Comparison of ENCODE assay signal across 11 mouse cellular contexts in genomic region chr1:192778869-192779514, GRCm38 (mm10). TPM values are rescaled to one million over a fixed set of nuclear protein-coding genes. Genes with fewer than 3 reads are reported as not detected.
DNase-seq lines count a peak whose midpoint lies in the region; ATAC-seq and TF ChIP-seq lines count a peak whose summit lies in the region.
"Had no signal": no experiment of that assay in that cellular context is flagged by ENCODE, and none has a peak within 500 bp of the region (broad histone marks: within the 10 kb centered on the region; RNA-seq: fewer than 3 reads in every experiment).

No protein-coding gene starts in this region.

- no peak for TF ChIP-seq EP300 in stomach, postnatal 0 days (optimal IDR thresholded peaks at IDR 0.05)

- H3K9me3 ChIP-seq in lung, embryonic 15.5 days: no peaks in the 10 kb centered on the region
- no peaks in the 10 kb centered on the region for H3K9me3 ChIP-seq in intestine, embryonic 16.5 days (ENCODE audit: control insufficient read depth, low read length)
- no peaks in the 10 kb centered on the region for H3K9me3 ChIP-seq in stomach, postnatal 0 days (ENCODE audit: control insufficient read depth, low read length)

- peak overlapping the region; percentile 15 for H3K27ac ChIP-seq in lung, embryonic 15.5 days
- peak overlapping the region; percentile 55 for H3K27ac ChIP-seq in intestine, embryonic 16.5 days (ENCODE audit: low read length)
- 0 out of 2 replicates have a peak overlapping the region, but pooled peaks have one; percentile 2 for H3K27ac ChIP-seq in stomach, postnatal 0 days (replicated peaks)

- no peaks in the 10 kb centered on the region for H3K36me3 ChIP-seq in lung, embryonic 15.5 days
- H3K36me3 ChIP-seq in intestine, embryonic 16.5 days (ENCODE audit: control insufficient read depth, insufficient read depth, low read length): no peaks in the 10 kb centered on the region
- no peaks in the 10 kb centered on the region for H3K36me3 ChIP-seq in stomach, postnatal 0 days (ENCODE audit: control insufficient read depth, insufficient read depth, low read length)

- H3K27me3 ChIP-seq in lung, embryonic 15.5 days: no peaks in the 10 kb centered on the region
- no peaks in the 10 kb centered on the region for H3K27me3 ChIP-seq in intestine, embryonic 16.5 days (replicated peaks; ENCODE audit: control insufficient read depth, insufficient read depth, low read length)
- H3K27me3 ChIP-seq in stomach, postnatal 0 days (ENCODE audit: control insufficient read depth, insufficient read depth, low read length): no peaks in the 10 kb centered on the region

- peak; percentile 23 for DNase-seq in embryo, embryonic 11 days
- no peak for DNase-seq in embryo, embryonic 9.5 days (ENCODE audit: extremely low spot score)
- no peak for DNase-seq in lung, postnatal 4 days
- no peak for DNase-seq in stomach, postnatal 0 days (ENCODE audit: low spot score)
- DNase-seq in cerebellum, postnatal 10 days: no peak
- DNase-seq: B cell, adult 2 months; cerebellum, postnatal 36 days; right cerebral cortex, postnatal 14 days had no signal

- TF ChIP-seq CTCF in stomach, postnatal 0 days (IDR thresholded peaks at IDR 0.05; ENCODE audit: low read depth): no peak

- H3K9ac ChIP-seq in lung, embryonic 15.5 days: no peak overlapping the region
- H3K9ac ChIP-seq in intestine, embryonic 16.5 days (ENCODE audit: low read depth, low read length): no peak overlapping the region
- no peak overlapping the region for H3K9ac ChIP-seq in stomach, postnatal 0 days (ENCODE audit: low read length)

- no peak overlapping the region for H3K4me2 ChIP-seq in lung, embryonic 15.5 days
- no peak overlapping the region for H3K4me2 ChIP-seq in intestine, embryonic 16.5 days (ENCODE audit: low read depth, low read length)
- no peak overlapping the region for H3K4me2 ChIP-seq in stomach, postnatal 0 days (replicated peaks; ENCODE audit: low read depth)

- WGBS in lung, embryonic 15.5 days: 30% methylated on average over 6 of the region's 6 CpGs
- WGBS in intestine, embryonic 16.5 days: 39% methylated on average over 6 of the region's 6 CpGs
- 28% methylated on average over 6 of the region's 6 CpGs for WGBS in stomach, postnatal 0 days

- H3K4me1 ChIP-seq in lung, embryonic 15.5 days: peaks cover 10% of the 10 kb centered on the region
- peaks cover 11% of the 10 kb centered on the region for H3K4me1 ChIP-seq in intestine, embryonic 16.5 days (ENCODE audit: control insufficient read depth, insufficient read depth, low read length)
- no peaks in the 10 kb centered on the region for H3K4me1 ChIP-seq in stomach, postnatal 0 days (replicated peaks; ENCODE audit: control insufficient read depth, insufficient read depth)

- peak; percentile 33; the same call in 1 of the 2 replicates for ATAC-seq in lung, embryonic 15.5 days (ENCODE audit: borderline replicate concordance, extremely low read depth, low FRiP score, low TSS enrichment)
- ATAC-seq in intestine, embryonic 16.5 days: peak; percentile 41; the same call in 1 of the 2 replicates
- no peak for ATAC-seq in stomach, postnatal 0 days (ENCODE audit: low FRiP score, low TSS enrichment)
- no peak for ATAC-seq in cerebellum, adult (ENCODE audit: insufficient number of reproducible peaks, low FRiP score, low TSS enrichment)

- no peak overlapping the region for H3K4me3 ChIP-seq in lung, embryonic 15.5 days
- H3K4me3 ChIP-seq in intestine, embryonic 16.5 days (ENCODE audit: low read length): no peak overlapping the region
- no peak overlapping the region for H3K4me3 ChIP-seq in stomach, postnatal 0 days (ENCODE audit: low read depth, low read length)

RNA-seq across cellular contexts. Expression of gene Hhat, which starts 8.0 kb away (rescaled TPM):
- polyA plus RNA-seq in lung, embryonic 15.5 days (2015; fragmentation: Nextera tagmentation; extraction: Ambion mirVana): 10.7 TPM in 2 replicates
- 8.8 and 9.6 TPM in 2 replicates for polyA plus RNA-seq in intestine, embryonic 16.5 days (2015; fragmentation: Nextera tagmentation; extraction: Ambion mirVana)
- 3.1 and 3.6 TPM in 2 replicates for polyA plus RNA-seq in stomach, postnatal 0 days (2015; fragmentation: Nextera tagmentation; extraction: Ambion mirVana)

Comparison
In these comparisons a context has a peak if more than half of its experiments do, and no peak if none do; other contexts are left out.
1. ATAC-seq: peak in lung, embryonic 15.5 days (single experiment) and intestine, embryonic 16.5 days (single experiment); none in stomach, postnatal 0 days (single experiment) and cerebellum, adult (single experiment).
2. H3K27ac ChIP-seq: peak in every context shown above with its lines; median percentile 55 in intestine, embryonic 16.5 days; 15 in lung, embryonic 15.5 days; 2 in stomach, postnatal 0 days.